Comparison of ENCODE assay signal across 8 mouse cellular contexts in genomic region chr7:45451344-45451982, GRCm38 (mm10). TPM values are rescaled to one million over a fixed set of nuclear protein-coding genes. Genes with fewer than 3 reads are reported as not detected.
DNase-seq lines count a peak whose midpoint lies in the region; ATAC-seq and TF ChIP-seq lines count a peak whose summit lies in the region.

No protein-coding gene starts in this region.

- TF ChIP-seq POLR2A in heart, adult 2 months (IDR thresholded peaks at IDR 0.05; ENCODE audit: insufficient read depth, low read depth, low read length): no peak
- TF ChIP-seq POLR2A in kidney, adult 2 months (IDR thresholded peaks at IDR 0.05; ENCODE audit: low read depth, low read length): no peak

- H3K4me3 ChIP-seq in embryonic facial prominence, embryonic 12.5 days: no peak overlapping the region
- no peak overlapping the region for H3K4me3 ChIP-seq in heart, adult 2 months
- no peak overlapping the region for H3K4me3 ChIP-seq in kidney, adult 2 months (ENCODE audit: insufficient read depth, low read depth, low read length)
- H3K4me3 ChIP-seq in limb, embryonic 11.5 days (ENCODE audit: low read depth, low read length): no peak overlapping the region
- H3K4me3 ChIP-seq in midbrain, embryonic 13.5 days (replicated peaks): no peak overlapping the region

- TF ChIP-seq EP300 in heart, adult 2 months (IDR thresholded peaks at IDR 0.05; ENCODE audit: insufficient read depth, low read depth, low read length): peak; percentile 34; the same call in 1 of the 2 replicates

- no peaks in the 10 kb centered on the region for H3K79me2 ChIP-seq in heart, adult 2 months (replicated peaks; ENCODE audit: control insufficient read depth, insufficient read depth, low read length)

- 53% methylated on average over 23 of the region's 23 CpGs for WGBS in embryonic facial prominence, embryonic 12.5 days
- WGBS in heart, adult 2 months: 55% methylated on average over 23 of the region's 23 CpGs
- WGBS in kidney, adult 2 months: 55% methylated on average over 23 of the region's 23 CpGs
- 52% methylated on average over 23 of the region's 23 CpGs for whole genome bisulfite sequencing in limb, embryonic 11.5 days
- WGBS in midbrain, embryonic 13.5 days: 52% methylated on average over 23 of the region's 23 CpGs

- intact Hi-C loops in heart, adult 2 months (cut with DNase I): loop anchor here (2.0 kb wide), 1 partner anchor 109 kb away; no protein-coding TSS in a partner anchor

- H3K9ac ChIP-seq in embryonic facial prominence, embryonic 12.5 days: no peak overlapping the region
- H3K9ac ChIP-seq in heart, adult 2 months (ENCODE audit: low read depth, low read length): no peak overlapping the region
- H3K9ac ChIP-seq in limb, embryonic 11.5 days (ENCODE audit: low read length): no peak overlapping the region
- H3K9ac ChIP-seq in midbrain, embryonic 13.5 days (replicated peaks): 0 out of 2 replicates have a peak overlapping the region, but pooled peaks have one; percentile 7

- no peaks in the 10 kb centered on the region for H3K9me3 ChIP-seq in embryonic facial prominence, embryonic 12.5 days
- H3K9me3 ChIP-seq in limb, embryonic 11.5 days (ENCODE audit: control insufficient read depth, low read length): no peaks in the 10 kb centered on the region
- no peaks in the 10 kb centered on the region for H3K9me3 ChIP-seq in midbrain, embryonic 13.5 days

- peaks cover 69% of the 10 kb centered on the region for H3K36me3 ChIP-seq in embryonic facial prominence, embryonic 12.5 days
- no peaks in the 10 kb centered on the region for H3K36me3 ChIP-seq in heart, adult 2 months (ENCODE audit: control insufficient read depth, insufficient read depth, low read length)
- H3K36me3 ChIP-seq in kidney, adult 2 months (ENCODE audit: control insufficient read depth, insufficient read depth, low read length): no peaks in the 10 kb centered on the region
- H3K36me3 ChIP-seq in limb, embryonic 11.5 days (ENCODE audit: control insufficient read depth, insufficient read depth, low read length): peaks cover 14% of the 10 kb centered on the region; the same call in 1 of the 2 replicates
- H3K36me3 ChIP-seq in midbrain, embryonic 13.5 days: peaks cover 60% of the 10 kb centered on the region

- ATAC-seq in embryonic facial prominence, embryonic 12.5 days (ENCODE audit: insufficient number of reproducible peaks, insufficient read depth, low FRiP score, low TSS enrichment): peak; percentile 75; the same call in 1 of the 2 replicates
- peak; percentile 42; the same call in 1 of the 2 replicates for ATAC-seq in limb, embryonic 11.5 days (ENCODE audit: insufficient number of reproducible peaks, low FRiP score, low TSS enrichment, low read depth)
- peak; percentile 85 for ATAC-seq in midbrain, embryonic 13.5 days

- H3K4me2 ChIP-seq in embryonic facial prominence, embryonic 12.5 days (replicated peaks): no peak overlapping the region
- no peak overlapping the region for H3K4me2 ChIP-seq in limb, embryonic 11.5 days (ENCODE audit: low read depth, severe bottlenecking)
- H3K4me2 ChIP-seq in midbrain, embryonic 13.5 days (replicated peaks): no peak overlapping the region

- H3K27ac ChIP-seq in embryonic facial prominence, embryonic 12.5 days: no peak overlapping the region
- no peak overlapping the region for H3K27ac ChIP-seq in heart, adult 2 months
- no peak overlapping the region for H3K27ac ChIP-seq in kidney, adult 2 months (ENCODE audit: insufficient read depth, low read depth, low read length)
- no peak overlapping the region for H3K27ac ChIP-seq in limb, embryonic 11.5 days (replicated peaks; ENCODE audit: low read depth, low read length)
- no peak overlapping the region for H3K27ac ChIP-seq in midbrain, embryonic 13.5 days

- H3K4me1 ChIP-seq in embryonic facial prominence, embryonic 12.5 days: no peaks in the 10 kb centered on the region
- no peaks in the 10 kb centered on the region for H3K4me1 ChIP-seq in heart, adult 2 months (ENCODE audit: control insufficient read depth, insufficient read depth, low read length)
- no peaks in the 10 kb centered on the region for H3K4me1 ChIP-seq in kidney, adult 2 months (ENCODE audit: control insufficient read depth, insufficient read depth, low read length)
- H3K4me1 ChIP-seq in limb, embryonic 11.5 days (ENCODE audit: control insufficient read depth, insufficient read depth, low read length): no peaks in the 10 kb centered on the region
- H3K4me1 ChIP-seq in midbrain, embryonic 13.5 days (replicated peaks): peaks cover 8% of the 10 kb centered on the region

- H3K27me3 ChIP-seq in embryonic facial prominence, embryonic 12.5 days: no peaks in the 10 kb centered on the region
- H3K27me3 ChIP-seq in heart, adult 2 months (ENCODE audit: control insufficient read depth, insufficient read depth, low read length): no peaks in the 10 kb centered on the region
- no peaks in the 10 kb centered on the region for H3K27me3 ChIP-seq in kidney, adult 2 months (replicated peaks; ENCODE audit: control insufficient read depth, insufficient read depth, low read length)
- H3K27me3 ChIP-seq in limb, embryonic 11.5 days (ENCODE audit: control insufficient read depth, insufficient read depth, low read length): no peaks in the 10 kb centered on the region
- no peaks in the 10 kb centered on the region for H3K27me3 ChIP-seq in midbrain, embryonic 13.5 days

- peak; percentile 84 for DNase-seq in 416B (ENCODE audit: low read depth)
- DNase-seq in adrenal gland, postnatal 14 days: peak; percentile 91
- DNase-seq in heart, adult 2 months: peak; percentile 80 to 85
- peak; percentile 83 for DNase-seq in kidney, adult 2 months
- DNase-seq in limb, embryonic 11.5 days (ENCODE audit: low spot score): peak; percentile 88
- peak; percentile 83 to 91 for DNase-seq in spleen, postnatal 10 days (ENCODE audit: low spot score in 2 of 2)

- TF ChIP-seq CTCF in heart, adult 2 months (IDR thresholded peaks at IDR 0.05): peak; percentile 97
- peak; percentile 85 for TF ChIP-seq CTCF in kidney, adult 2 months (conservative IDR thresholded peaks at IDR 0.05; ENCODE audit: insufficient read depth, insufficient read length, low read depth, low read length)

RNA-seq across cellular contexts. Expression of gene Ftl1, which starts 8.2 kb away (rescaled TPM):
- total RNA-seq in adrenal gland, postnatal 14 days (2021): 638 and 688 TPM in 2 replicates
- 5,211 and 5,392 TPM in 2 replicates for polyA plus RNA-seq in embryonic facial prominence, embryonic 12.5 days (2016; fragmentation: Nextera tagmentation; extraction: Ambion mirVana)
- 100 to 1,000 TPM; 213 to 308 TPM for total RNA-seq in heart, adult 2 months (2021)
- polyA plus RNA-seq in heart, adult 2 months (2012; rRNA removed): 505 and 903 TPM in 2 replicates
- polyA plus RNA-seq in kidney, adult 2 months (2012; rRNA removed): 6,932 and 8,155 TPM in 2 replicates
- polyA plus RNA-seq in limb, embryonic 11.5 days (2014; fragmentation: Nextera tagmentation; extraction: Ambion mirVana): 4,688 and 5,046 TPM in 2 replicates
- 6,845 and 7,096 TPM in 2 replicates for polyA plus RNA-seq in midbrain, embryonic 13.5 days (2015; fragmentation: Nextera tagmentation; extraction: Ambion mirVana)

RNA-seq across cellular contexts. Expression of gene Ruvbl2, which starts 13.6 kb away (rescaled TPM):
- total RNA-seq in adrenal gland, postnatal 14 days (2021): 55.5 and 62.8 TPM in 2 replicates
- 149 and 151 TPM in 2 replicates for polyA plus RNA-seq in embryonic facial prominence, embryonic 12.5 days (2016; fragmentation: Nextera tagmentation; extraction: Ambion mirVana)
- 10 to 100 TPM; 26.5 to 26.9 TPM for total RNA-seq in heart, adult 2 months (2021)
- 32.7 and 33.5 TPM in 2 replicates for polyA plus RNA-seq in heart, adult 2 months (2012; rRNA removed)
- polyA plus RNA-seq in kidney, adult 2 months (2012; rRNA removed): 36.3 and 42.7 TPM in 2 replicates
- polyA plus RNA-seq in limb, embryonic 11.5 days (2014; fragmentation: Nextera tagmentation; extraction: Ambion mirVana): 184 and 187 TPM in 2 replicates
- 121 and 123 TPM in 2 replicates for polyA plus RNA-seq in midbrain, embryonic 13.5 days (2015; fragmentation: Nextera tagmentation; extraction: Ambion mirVana)

RNA-seq across cellular contexts. Expression of gene Bax, which starts 15.2 kb away (rescaled TPM):
- total RNA-seq in adrenal gland, postnatal 14 days (2021): 54.4 and 60.0 TPM in 2 replicates
- 220 and 224 TPM in 2 replicates for polyA plus RNA-seq in embryonic facial prominence, embryonic 12.5 days (2016; fragmentation: Nextera tagmentation; extraction: Ambion mirVana)
- 10 to 100 TPM; 21.9 to 25.9 TPM for total RNA-seq in heart, adult 2 months (2021)
- 46.6 and 47.2 TPM in 2 replicates for polyA plus RNA-seq in heart, adult 2 months (2012; rRNA removed)
- 104 and 112 TPM in 2 replicates for polyA plus RNA-seq in kidney, adult 2 months (2012; rRNA removed)
- 186 and 191 TPM in 2 replicates for polyA plus RNA-seq in limb, embryonic 11.5 days (2014; fragmentation: Nextera tagmentation; extraction: Ambion mirVana)
- 259 and 265 TPM in 2 replicates for polyA plus RNA-seq in midbrain, embryonic 13.5 days (2015; fragmentation: Nextera tagmentation; extraction: Ambion mirVana)

RNA-seq across cellular contexts. Expression of gene Gys1, which starts 16.8 kb away (rescaled TPM):
- 55.4 and 62.8 TPM in 2 replicates for total RNA-seq in adrenal gland, postnatal 14 days (2021)
- polyA plus RNA-seq in embryonic facial prominence, embryonic 12.5 days (2016; fragmentation: Nextera tagmentation; extraction: Ambion mirVana): 43.2 and 45.4 TPM in 2 replicates
- 100 to 1,000 TPM in 1 of 2 experiments, 10 to 100 TPM in 1; 96.9 to 115 TPM for total RNA-seq in heart, adult 2 months (2021)
- polyA plus RNA-seq in heart, adult 2 months (2012; rRNA removed): 111 and 135 TPM in 2 replicates
- polyA plus RNA-seq in kidney, adult 2 months (2012; rRNA removed): 57.4 and 61.2 TPM in 2 replicates
- polyA plus RNA-seq in limb, embryonic 11.5 days (2014; fragmentation: Nextera tagmentation; extraction: Ambion mirVana): 39.1 and 41.8 TPM in 2 replicates
- 20.6 and 23.4 TPM in 2 replicates for polyA plus RNA-seq in midbrain, embryonic 13.5 days (2015; fragmentation: Nextera tagmentation; extraction: Ambion mirVana)

RNA-seq across cellular contexts. Expression of gene Tulp2, which starts 30.2 kb away (rescaled TPM):
- 0.49 and 1.1 TPM in 2 replicates for total RNA-seq in adrenal gland, postnatal 14 days (2021)
- polyA plus RNA-seq in embryonic facial prominence, embryonic 12.5 days (2016; fragmentation: Nextera tagmentation; extraction: Ambion mirVana): 0.92 and 1.2 TPM in 2 replicates
- total RNA-seq in heart, adult 2 months (2021): not detected
- polyA plus RNA-seq in heart, adult 2 months (2012; rRNA removed): 0.20 and 0.27 TPM in 2 replicates
- polyA plus RNA-seq in kidney, adult 2 months (2012; rRNA removed): 0.20 and 0.46 TPM in 2 replicates
- 1.1 and 1.5 TPM in 2 replicates for polyA plus RNA-seq in limb, embryonic 11.5 days (2014; fragmentation: Nextera tagmentation; extraction: Ambion mirVana)
- 0.22 TPM in 1 of 2 replicates, not detected in the other for polyA plus RNA-seq in midbrain, embryonic 13.5 days (2015; fragmentation: Nextera tagmentation; extraction: Ambion mirVana)
